Mouse (Mus musculus): ENCODE measurements around the gene Ryr3. TPM values are rescaled to one million over a fixed set of nuclear protein-coding genes. Genes with fewer than 3 reads are reported as not detected.

Ryr3 gene
- polyA plus RNA-seq, 1 experiment from 2014 or later, result 3.6 TPM

DNA sequence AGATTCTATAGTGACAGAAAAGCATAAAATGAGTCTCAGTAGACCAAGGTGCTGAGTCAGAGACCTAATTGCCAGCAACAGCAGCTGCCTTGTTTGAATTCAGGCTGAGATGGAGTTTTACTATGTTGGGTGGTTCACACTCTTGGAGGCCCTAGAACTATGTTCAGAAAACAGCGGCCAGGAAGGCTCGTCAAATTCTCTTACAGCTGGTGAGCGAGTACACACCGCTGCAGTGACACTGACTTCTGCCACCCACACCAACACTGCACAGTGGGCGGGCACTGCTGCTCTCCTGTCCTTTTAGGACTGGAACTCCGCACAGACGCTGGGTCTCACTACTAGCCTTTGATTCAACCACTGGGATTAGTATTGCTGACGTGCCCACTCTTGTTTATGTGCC, 614.4 kb downstream of the Ryr3 start:
- Histone ChIP-seq H3K9me3 (no peaks in the 10 kb centered on the region), H3K36me3 (no peaks in the 10 kb centered on the region), H3K27me3 (replicated peaks) (no peaks in the 10 kb centered on the region), H3K27ac (no peak overlapping the region), H3K4me1 (no peaks in the 10 kb centered on the region), H3K4me2 (no peak overlapping the region), H3K9ac (no peak overlapping the region), H3K4me3 (replicated peaks) (no peak overlapping the region)
- ATAC-seq (ENCODE audit: insufficient read depth, low FRiP score, low read depth), result no peak
- WGBS, result 61% methylated on average over 8 of the region's 8 CpGs

DNA sequence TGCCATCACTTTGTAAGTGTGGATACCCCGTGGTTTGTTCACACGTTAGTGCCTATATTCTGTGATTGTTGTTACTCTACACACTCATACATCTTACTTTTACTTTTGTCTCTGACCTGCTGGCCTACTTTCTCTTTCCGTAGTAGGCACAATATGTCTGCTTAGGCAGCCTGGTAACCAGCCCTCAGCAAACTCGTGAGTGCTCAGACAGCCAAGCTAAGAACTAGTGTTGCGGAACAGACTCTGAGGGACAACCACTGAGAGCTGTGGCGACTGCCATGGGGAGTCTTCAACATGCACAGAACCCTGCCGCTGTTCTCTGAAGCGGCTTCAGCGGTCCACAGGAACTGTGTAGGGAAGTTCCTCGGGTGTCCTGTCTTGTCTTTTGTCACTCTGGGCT, 616.7 kb downstream of the Ryr3 start:
- H3K4me3 ChIP-seq (replicated peaks), result no peak overlapping the region
- no peak overlapping the region for H3K27ac ChIP-seq
- no peaks in the 10 kb centered on the region for H3K36me3 ChIP-seq
- no peaks in the 10 kb centered on the region for H3K4me1 ChIP-seq
- H3K9me3 ChIP-seq, result no peaks in the 10 kb centered on the region
- no peak overlapping the region for H3K4me2 ChIP-seq
- WGBS, result 76% methylated on average over 10 of the region's 10 CpGs
- H3K27me3 ChIP-seq (replicated peaks), result no peaks in the 10 kb centered on the region
- no peak overlapping the region for H3K9ac ChIP-seq
- no peak for ATAC-seq (ENCODE audit: insufficient read depth, low FRiP score, low read depth)

DNA sequence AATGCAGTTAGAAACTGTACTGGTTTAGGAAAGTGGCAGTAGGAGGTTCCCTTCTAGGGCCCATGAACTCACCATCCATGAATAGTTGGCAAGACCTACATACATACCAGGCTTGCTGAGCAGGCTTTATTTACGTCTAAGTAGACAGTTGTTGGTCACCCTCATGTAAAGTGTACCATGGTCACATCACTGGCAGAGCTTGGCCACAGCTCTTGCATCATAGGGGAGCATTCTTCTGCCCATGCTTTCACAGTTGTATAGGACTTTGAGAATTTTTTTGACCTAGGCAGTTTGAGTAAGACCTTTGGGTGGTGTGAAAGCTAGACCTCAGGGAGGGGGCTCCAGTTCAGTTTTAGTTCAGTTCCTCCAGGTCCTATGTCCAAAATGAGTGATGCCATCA, 619.8 kb downstream of the Ryr3 start:
- Histone ChIP-seq H3K27ac (no peak overlapping the region), H3K4me1 (no peaks in the 10 kb centered on the region), H3K9me3 (no peaks in the 10 kb centered on the region), H3K36me3 (no peaks in the 10 kb centered on the region), H3K4me3 (replicated peaks) (no peak overlapping the region), H3K27me3 (replicated peaks) (no peaks in the 10 kb centered on the region), H3K9ac (no peak overlapping the region), H3K4me2 (no peak overlapping the region)
- no peak for ATAC-seq (ENCODE audit: insufficient read depth, low FRiP score, low read depth)
- WGBS, result 76% methylated on average over 1 of the region's 1 CpGs

DNA sequence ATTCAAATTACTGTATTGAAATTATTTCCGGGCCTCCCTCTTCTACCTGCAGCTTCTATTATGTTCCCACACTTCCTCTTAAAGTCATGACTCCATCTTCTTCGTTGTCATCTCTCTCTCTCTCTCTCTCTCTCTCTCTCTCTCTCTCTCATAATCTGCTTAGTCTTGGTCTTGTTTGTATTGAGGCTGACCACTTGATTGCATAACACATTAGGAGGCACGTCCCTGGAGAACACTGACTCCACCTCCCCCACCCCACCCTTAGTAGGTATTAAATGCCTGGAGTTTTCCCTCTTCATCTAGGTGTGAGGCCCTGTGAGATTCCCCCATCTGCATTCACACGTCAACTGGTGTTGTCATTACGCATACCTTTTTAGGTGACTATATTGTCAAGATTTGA, 620.5 kb downstream of the Ryr3 start:
- H3K4me1 ChIP-seq, result no peaks in the 10 kb centered on the region
- no peaks in the 10 kb centered on the region for H3K9me3 ChIP-seq
- H3K4me3 ChIP-seq (replicated peaks), result no peak overlapping the region
- H3K27ac ChIP-seq, result no peak overlapping the region
- H3K4me2 ChIP-seq, result no peak overlapping the region
- H3K27me3 ChIP-seq (replicated peaks), result no peaks in the 10 kb centered on the region
- no peak for ATAC-seq (ENCODE audit: insufficient read depth, low FRiP score, low read depth)
- no peaks in the 10 kb centered on the region for H3K36me3 ChIP-seq
- no peak overlapping the region for H3K9ac ChIP-seq
- WGBS, result 60% methylated on average over 5 of the region's 5 CpGs

DNA sequence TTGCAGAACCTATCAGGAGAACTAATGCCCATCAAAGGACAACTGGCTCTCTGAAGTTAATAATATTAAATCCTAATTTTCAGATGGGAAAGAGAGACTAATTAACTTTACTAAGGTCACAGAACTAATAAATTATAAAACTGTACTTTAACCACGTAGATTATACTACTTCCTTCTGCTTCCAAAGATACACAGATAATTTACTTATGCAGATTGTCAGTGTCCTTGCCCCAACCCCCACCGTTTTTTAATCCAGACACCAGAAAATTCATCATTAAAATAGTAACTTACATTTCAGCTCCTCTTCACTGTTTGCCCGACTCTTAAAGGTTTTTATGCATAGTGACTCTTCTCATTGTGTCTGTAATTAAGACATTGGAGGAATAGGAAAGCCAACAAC, 621.1 kb downstream of the Ryr3 start:
- no peaks in the 10 kb centered on the region for H3K4me1 ChIP-seq
- H3K36me3 ChIP-seq, result no peaks in the 10 kb centered on the region
- no peak for ATAC-seq (ENCODE audit: insufficient read depth, low FRiP score, low read depth)
- no peak overlapping the region for H3K4me3 ChIP-seq (replicated peaks)
- H3K4me2 ChIP-seq, result no peak overlapping the region
- H3K27me3 ChIP-seq (replicated peaks), result no peaks in the 10 kb centered on the region
- H3K9ac ChIP-seq, result no peak overlapping the region
- no peak overlapping the region for H3K27ac ChIP-seq
- H3K9me3 ChIP-seq, result no peaks in the 10 kb centered on the region
- 72% methylated on average over 3 of the region's 3 CpGs for WGBS

DNA sequence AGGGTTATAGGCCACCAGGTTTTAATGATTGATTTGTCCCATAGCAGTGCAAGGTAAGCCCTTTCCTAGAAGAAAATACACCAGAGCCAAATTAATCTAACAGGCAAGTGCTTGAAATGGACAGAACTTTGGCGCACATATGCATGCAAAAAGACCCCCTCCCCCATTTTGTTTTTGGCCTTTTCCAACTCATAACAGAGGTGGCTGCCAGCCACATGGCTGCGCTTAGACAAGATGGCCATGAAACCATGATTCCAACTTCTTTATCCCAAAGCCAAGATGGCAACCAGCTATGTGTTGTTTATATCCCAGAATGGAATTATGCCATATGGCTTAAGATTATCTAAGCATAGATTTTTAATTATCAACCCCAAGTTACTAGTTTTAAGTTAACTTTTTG, 623.1 kb downstream of the Ryr3 start:
- no peaks in the 10 kb centered on the region for H3K36me3 ChIP-seq
- no peak overlapping the region for H3K27ac ChIP-seq
- H3K4me1 ChIP-seq, result no peaks in the 10 kb centered on the region
- WGBS, result 86% methylated on average over 2 of the region's 2 CpGs
- H3K27me3 ChIP-seq (replicated peaks), result no peaks in the 10 kb centered on the region
- H3K9ac ChIP-seq, result no peak overlapping the region
- H3K4me3 ChIP-seq (replicated peaks), result no peak overlapping the region
- no peaks in the 10 kb centered on the region for H3K9me3 ChIP-seq
- H3K4me2 ChIP-seq, result no peak overlapping the region
- ATAC-seq (ENCODE audit: insufficient read depth, low FRiP score, low read depth), result no peak

DNA sequence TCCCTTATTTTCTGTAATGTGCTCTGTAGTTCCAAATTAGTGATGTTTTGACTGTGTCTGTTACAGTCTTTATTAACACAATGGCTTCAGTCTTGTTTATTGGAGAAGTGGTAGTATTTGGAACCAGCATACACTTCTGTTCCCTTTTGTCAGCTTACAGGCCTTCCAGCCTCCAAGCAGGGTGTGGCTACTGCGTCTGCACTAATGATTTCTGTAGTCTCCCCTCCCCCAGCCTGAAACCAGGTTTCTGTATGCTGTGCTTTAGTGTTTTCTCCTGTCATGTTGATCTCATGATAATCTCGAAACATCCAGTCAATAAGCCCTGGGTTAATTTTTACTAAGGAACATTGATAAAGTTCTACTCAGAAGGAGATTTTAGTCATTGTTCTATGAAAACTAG, 623.6 kb downstream of the Ryr3 start:
- WGBS, result 53% methylated on average over 2 of the region's 2 CpGs

DNA sequence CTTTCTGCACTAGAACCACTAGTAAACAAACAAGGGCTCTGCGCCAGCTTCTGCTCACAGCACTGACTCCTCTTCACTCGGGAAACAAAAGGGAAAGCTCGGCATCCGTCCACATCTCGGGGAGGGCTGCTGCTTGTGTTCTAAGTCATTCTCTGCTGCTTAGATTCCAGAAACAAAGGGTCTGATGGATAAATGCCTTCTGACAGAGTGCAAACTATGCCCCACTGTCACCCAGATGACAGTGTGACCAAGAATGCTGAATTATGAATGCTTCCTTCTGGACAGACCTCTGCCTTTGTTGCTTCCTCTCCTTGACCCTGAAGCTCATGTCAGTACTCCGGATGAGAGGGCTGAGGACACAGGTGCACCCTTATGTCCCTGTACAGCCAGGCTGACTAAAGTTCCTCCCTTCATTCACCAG, 625.4 kb downstream of the Ryr3 start:
- no peak overlapping the region for H3K4me2 ChIP-seq
- H3K4me1 ChIP-seq, result no peaks in the 10 kb centered on the region
- 61% methylated on average over 6 of the region's 6 CpGs for WGBS
- no peak overlapping the region for H3K9ac ChIP-seq
- H3K4me3 ChIP-seq (replicated peaks), result no peak overlapping the region
- H3K27ac ChIP-seq, result no peak overlapping the region
- no peaks in the 10 kb centered on the region for H3K9me3 ChIP-seq
- no peaks in the 10 kb centered on the region for H3K27me3 ChIP-seq (replicated peaks)
- H3K36me3 ChIP-seq, result no peaks in the 10 kb centered on the region
- no peak for ATAC-seq (ENCODE audit: insufficient read depth, low FRiP score, low read depth)

More for the DNA sequence above, 623.6 kb downstream of the Ryr3 start:
- ATAC-seq (ENCODE audit: insufficient read depth, low FRiP score, low read depth), result 0 out of 2 replicates have a peak, but pooled peaks have one; percentile 58
- Histone ChIP-seq H3K27ac (no peak overlapping the region), H3K4me2 (no peak overlapping the region), H3K9me3 (no peaks in the 10 kb centered on the region), H3K4me3 (replicated peaks) (no peak overlapping the region), H3K9ac (no peak overlapping the region), H3K27me3 (replicated peaks) (no peaks in the 10 kb centered on the region), H3K4me1 (no peaks in the 10 kb centered on the region), H3K36me3 (no peaks in the 10 kb centered on the region)

DNA sequence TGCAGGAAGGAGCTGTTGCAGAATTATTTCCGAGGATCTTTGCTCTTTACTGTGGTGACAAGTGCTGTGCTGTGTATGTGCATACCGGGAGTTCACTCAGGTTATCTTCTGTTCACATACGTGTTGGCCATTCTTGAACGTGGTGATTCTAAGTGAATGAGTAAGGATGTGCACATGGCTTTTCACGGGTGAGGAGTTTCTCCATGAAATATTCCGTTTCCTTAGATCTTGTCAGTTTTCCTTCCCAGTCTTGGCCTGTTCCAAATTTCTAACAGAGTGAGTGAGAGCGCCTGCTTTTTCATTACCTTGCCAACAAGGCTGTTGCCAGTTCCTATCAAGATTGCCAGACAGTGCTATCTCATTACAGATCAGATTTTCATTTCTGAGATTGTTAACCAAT, 625.9 kb downstream of the Ryr3 start:
- Histone ChIP-seq H3K4me3 (replicated peaks) (no peak overlapping the region), H3K4me1 (no peaks in the 10 kb centered on the region), H3K9me3 (no peaks in the 10 kb centered on the region), H3K36me3 (no peaks in the 10 kb centered on the region), H3K4me2 (no peak overlapping the region), H3K27ac (no peak overlapping the region), H3K9ac (no peak overlapping the region), H3K27me3 (replicated peaks) (no peaks in the 10 kb centered on the region)
- ATAC-seq (ENCODE audit: insufficient read depth, low FRiP score, low read depth), result no peak
- 70% methylated on average over 7 of the region's 7 CpGs for WGBS

Small RNA genes within 50 kb of the gene (microRNA-seq; reads per million reads assigned to microRNA genes)
- not detected for gene Gm44374

Other genes with a start within 250 kb of the Ryr3 start
- not detected in 2 replicates for gene Tmco5b, start 68.6 kb upstream of the Ryr3 start, polyA plus RNA-seq (2015; fragmentation: Nextera tagmentation; extraction: Ambion mirVana)
- gene Fmn1, start 110.6 kb upstream of the Ryr3 start, polyA plus RNA-seq (2015; fragmentation: Nextera tagmentation; extraction: Ambion mirVana), result 3.8 and 4.9 TPM in 2 replicates